Mouse (Mus musculus) cerebellum, postnatal 4 days (tissue): ENCODE measurements around the gene Gfod1.

Experiments
- DNase-seq, 2 experiments: peaks; one replicate each; pipeline ENCODE4 v3.0.0; 2022; ENCODE audit warnings: low spot score in 2 of 2, mixed read lengths in 1 of 2

Gene Gfod1

DNA sequence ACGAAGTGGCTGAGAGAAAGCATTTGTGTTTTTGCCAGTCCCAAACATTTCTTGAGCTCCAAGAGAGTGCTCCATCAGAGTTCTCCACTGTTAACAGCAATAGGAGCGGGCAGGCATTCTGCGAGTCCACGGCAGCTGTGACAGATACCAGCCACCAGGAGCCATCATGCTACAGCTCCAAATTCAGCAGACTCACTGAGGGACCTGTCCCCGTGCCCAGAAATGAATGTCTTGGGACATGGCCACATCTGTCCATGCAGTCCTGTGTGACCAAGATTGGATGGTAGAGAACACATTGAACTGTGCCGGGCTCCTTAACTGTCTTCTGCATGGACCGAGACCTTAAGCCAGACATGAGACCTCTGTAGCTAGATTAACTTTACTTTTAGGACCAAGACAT lies 100.7 kb downstream of the Gfod1 start:
- DNase-seq, result no peak

DNA sequence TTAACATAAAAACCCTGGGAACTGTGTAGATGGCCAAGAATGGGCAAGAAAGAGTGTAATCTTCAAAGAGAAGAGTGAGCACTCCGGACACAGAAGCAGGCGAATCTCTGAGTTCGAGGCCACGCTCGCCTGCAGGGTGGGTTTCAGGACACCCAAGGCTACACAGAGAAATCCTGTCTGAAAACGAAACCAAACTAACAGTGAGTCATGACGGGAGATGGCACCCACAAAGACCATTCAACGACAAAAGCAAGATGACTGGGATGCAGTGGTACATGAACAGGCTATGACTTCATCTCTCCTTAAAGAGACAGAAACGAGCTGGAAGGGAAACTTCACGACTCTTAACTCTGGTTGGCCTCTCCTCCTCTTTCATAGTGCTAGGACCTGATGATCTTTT lies 101.6 kb downstream of the Gfod1 start:
- DNase-seq, result no peak

DNA sequence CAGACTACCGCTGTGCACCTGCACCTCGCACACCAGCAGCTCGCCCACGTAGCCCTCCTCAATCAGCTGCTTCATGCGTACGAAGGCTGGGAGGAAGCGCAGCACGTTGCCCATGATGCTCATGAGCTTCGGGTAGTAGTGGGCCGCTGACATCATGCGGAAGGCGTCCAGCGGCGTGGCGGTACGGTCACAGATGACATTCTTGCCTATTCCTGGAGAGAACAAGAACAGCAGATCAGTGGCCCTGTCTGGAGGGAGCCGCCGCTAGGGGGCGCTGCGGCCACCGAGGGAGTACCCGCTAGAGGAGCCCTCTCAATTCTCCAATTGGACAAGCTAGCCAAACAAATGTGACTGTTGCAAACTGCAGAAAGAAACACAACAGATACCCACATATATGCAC lies 102.9 kb downstream of the Gfod1 start:
- peak in 1 of 2 experiments; percentile 44 for DNase-seq

DNA sequence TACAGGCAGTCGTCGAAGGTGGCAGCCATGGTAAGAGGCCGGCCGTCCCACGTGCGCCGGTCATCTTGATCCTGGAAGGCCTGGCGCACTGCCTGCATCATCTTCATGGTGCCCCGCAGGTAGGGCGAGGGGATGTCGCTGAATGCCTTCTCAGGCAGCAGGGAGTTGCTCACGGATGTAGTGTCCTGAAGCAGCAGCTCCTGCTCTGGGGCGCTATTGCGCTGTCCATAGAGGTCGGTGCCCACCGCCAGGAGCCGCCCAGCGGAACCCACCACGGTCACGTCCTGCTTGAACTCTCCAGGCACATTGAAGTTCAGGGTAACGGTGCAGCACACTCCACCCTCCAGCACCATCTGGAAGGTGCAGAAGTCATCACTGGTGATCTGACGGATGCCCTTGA lies 103.5 kb downstream of the Gfod1 start:
- no peak for DNase-seq

DNA sequence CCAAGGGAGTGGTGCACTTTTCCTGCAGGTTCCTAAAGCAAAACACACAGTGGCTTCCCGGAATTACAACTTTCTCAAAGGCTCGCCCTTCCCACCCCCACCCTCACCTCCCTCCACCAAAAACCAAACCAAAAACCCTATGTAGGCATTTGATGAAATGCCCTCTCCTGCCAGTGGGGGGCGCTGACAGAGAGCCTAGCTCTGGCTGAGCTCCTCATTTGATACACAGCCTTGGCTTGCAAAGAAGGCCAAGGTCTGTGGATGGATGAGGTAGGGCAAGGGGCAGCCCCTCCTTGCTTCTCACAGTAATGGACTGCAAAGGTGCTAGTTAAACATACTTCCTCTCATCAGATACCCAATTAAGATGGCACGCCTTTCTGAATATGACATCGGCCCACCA lies 104.2 kb downstream of the Gfod1 start:
- peak in 1 of 2 experiments; percentile 49 for DNase-seq

DNA sequence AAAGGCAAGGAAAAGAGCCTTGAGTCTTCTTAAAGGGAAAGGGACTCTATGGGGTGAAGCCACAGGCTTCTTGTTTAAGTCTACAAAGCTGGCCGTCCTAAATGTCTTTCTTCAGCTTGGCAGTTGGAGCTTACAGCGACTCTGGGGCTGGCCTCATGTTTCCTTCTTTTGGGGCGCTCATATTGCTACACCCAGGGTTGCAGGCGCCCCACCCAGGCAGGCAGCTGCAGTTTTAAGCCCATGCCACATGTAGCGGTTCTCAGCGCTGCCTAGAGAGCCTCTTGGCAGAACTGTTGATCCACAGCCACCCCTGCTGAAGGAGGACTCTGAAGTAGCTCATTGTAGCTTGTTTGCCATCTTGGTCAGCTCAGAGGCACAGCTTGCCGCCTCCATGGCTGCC lies 104.7 kb downstream of the Gfod1 start:
- DNase-seq, result no peak

DNA sequence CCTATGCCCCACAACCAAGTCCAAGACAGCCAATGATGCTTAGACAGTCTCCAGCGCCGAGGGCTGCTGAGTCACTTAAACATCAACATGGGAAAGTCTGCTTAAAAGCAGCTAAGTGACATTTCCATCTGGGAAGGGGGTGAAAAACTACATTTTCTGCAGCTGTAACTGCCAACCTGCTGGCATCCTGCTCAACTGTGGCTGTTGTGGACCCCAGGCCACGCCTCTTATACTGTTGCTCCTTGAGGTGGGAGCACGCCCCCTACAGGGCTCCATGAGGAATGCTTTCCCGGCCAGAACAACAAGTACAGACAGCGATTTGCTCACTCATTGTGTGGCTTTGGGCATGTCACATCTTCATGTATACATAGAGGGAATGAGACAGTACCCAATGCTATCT lies 106.8 kb downstream of the Gfod1 start:
- no peak for DNase-seq

DNA sequence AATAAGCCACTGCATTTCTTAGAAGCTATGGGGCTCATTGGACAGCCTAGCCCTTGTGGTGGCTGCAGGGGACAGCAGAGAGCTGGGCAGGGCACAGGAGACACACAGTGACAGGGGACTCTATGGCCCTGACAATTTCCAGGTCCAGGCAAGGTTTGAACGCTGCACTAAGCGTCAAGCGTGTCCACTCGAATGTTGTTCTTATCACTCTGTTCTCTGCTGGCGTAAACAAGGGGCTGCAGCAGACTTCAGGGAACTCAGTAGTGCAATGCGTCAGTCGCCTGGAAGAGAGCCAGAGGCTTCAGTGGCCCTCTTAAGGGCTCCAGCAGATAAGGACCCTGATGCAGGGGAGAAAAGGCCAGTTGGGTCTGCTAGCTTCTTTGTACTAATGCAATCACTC lies 108.0 kb downstream of the Gfod1 start:
- no peak for DNase-seq

DNA sequence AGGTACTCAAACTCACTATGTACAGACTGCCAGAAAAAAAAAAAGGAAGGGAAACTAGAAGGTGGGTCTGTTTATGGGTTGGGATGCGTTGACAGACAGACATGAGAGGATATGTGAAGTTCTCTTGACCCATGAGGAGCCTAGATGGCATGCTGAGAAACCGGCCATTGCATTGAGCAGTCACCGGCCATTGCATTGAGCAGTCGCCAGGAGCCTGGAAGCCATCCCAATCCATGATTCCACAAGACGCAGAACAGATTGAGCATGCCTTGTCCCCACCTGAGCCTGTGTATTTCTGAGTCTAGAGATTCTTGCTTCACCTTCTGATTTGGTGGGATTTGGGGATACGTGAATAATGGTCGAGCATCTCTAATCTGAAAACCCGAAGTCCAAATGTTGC lies 110.0 kb downstream of the Gfod1 start:
- no peak for DNase-seq

DNA sequence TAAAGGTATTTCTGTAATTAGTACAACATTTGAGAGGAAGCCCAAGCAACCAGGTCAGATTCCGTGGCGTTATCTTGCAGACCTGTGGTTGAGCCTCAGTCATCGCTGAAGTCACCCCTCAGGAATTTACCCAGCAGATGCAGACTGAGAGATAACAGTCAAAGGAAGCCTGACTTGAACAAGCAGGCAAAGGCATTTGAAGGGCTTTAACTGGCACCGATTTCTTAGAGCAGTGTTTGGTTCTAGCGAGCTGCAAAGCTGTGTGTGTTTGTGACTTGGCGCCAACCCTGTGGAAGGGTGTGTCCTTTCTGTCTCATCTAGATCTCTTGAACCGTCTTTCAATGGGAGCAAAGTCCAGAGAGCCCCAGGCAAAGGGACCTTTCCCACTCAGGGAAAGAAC lies 110.7 kb downstream of the Gfod1 start:
- no peak for DNase-seq

DNA sequence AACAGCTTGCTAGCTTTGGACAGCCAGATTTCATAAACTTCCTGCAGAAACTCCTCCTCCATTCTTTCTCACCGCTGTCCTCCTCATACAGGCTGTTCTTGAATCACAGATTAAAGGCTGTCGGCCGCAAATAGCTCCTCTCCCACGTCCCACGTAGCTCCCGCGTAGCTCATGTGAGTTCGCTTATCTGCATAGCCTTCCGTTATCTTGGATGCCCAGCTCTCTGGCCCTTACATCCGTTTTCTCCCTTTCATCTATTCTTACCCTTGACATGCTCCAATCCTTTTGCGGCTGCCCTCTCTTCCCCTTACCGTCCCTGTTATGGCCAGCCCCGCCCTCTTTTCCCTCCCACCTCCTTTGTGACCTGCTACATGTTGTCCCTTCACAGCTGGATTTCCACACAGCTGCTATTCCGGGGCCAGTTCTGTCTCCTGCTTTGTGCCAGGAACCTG lies 112.2 kb downstream of the Gfod1 start:
- DNase-seq, result no peak

DNA sequence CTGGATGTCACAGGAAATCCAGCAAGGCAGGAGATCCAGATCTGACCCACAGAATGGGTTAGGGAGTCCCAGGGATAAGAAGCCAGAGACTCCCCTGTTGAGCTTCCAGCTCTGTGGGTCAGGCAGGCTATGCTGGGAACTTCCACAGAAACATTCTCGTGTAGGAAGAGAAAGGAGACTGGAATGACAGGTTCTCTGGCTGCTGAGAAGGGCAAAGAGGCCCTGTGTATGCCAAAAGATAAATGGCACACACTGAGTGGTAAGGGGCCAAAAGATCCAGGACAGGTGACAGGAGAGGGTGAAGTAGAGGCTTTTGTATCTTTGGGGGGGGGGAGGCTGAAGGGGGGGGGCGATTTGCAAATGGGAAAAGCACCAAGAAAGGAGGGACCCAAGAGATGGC lies 112.7 kb downstream of the Gfod1 start:
- no peak for DNase-seq

DNA sequence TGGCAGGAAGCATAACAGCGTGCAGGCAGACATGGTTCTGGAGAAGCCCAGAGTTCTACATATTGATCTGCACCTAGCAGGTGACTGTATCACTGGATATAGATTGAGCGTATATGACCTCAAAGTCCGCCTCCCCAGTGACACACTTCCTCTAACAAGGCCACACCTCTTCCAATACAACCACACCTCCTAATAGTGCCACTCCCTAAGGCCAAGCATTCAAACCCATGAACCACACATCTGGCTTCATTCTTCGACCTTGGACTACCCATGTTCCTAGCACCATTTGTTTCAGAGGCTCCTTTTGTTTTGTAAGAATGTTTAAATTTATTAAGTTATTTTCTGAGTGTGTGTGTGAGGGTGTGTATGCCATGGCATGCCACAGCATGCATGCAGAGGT lies 116.2 kb downstream of the Gfod1 start:
- DNase-seq, result no peak

DNA sequence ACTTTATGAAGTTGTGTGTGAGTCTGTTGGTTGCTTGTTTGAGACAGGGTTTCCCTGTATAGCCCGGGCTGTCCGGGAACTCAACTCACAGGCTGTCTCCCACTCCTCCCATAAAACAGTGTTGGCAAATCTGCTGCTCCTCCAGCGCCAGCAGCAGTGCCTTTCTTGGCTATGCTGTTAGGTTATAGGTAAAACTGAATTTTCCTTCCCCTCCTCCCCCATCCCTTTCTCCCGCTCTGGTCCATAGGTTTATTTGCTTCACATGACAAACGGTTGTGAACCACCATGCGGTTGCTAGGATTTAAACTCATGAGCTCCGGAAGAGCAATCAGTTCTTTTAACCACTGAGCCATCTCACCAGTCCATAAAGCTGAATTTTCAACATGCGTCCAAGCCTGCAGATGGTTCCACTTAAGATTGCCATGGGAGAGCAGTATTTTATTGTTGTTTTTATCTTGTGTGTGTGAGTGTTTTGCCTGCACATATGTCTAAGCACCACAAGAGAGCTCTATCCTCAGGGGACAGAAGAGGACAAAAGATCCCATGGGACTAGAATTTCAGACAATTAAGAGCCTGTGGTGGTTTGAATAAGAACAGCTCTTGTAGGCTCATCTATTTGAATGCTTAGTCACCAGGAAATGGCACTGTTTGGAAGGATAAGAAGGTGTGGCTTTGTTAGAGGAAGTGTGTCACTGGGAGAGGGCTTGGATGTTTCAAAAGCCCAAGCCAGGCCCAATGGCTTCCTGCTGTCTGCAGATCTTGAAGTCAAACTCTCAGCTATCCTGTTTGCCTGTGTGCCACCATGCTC lies 120.5 kb downstream of the Gfod1 start:
- DNase-seq, result no peak

DNA sequence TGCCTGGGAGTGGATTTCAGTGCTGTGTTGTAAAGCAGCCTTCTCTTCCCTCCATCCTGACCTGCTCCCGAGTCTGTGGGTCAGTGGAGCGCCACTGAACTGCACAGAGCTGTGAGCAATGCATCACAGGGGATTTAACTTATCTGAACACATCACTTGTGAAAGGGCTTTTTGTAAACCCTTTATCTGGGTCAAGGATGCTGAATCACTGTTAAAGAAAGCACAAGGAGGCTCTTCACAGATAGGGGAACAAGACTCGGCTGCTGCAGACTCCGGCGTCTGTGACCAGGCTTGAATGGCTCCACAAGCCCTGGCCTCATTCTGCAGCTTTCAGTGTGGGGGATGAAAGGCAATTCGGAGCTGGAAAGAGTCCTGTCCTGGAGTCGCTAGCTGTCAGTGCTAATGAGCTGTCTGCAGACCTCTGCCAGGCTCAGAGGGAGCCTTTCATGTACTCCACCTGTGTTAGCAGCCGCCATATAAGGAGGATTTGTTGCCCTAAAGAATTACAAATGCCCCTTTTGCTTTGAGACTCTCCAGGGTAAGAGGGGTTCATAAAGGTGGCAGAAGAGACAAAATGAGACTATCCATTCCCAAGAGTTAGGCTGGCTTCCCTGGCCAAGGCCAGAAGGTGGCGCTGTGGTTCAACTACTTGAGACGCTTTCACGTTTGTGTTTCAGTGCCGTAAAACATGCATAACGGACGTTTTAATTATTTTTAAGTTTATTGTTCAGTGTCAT lies 121.3 kb downstream of the Gfod1 start:
- peak; percentile 74 to 86 for DNase-seq

DNA sequence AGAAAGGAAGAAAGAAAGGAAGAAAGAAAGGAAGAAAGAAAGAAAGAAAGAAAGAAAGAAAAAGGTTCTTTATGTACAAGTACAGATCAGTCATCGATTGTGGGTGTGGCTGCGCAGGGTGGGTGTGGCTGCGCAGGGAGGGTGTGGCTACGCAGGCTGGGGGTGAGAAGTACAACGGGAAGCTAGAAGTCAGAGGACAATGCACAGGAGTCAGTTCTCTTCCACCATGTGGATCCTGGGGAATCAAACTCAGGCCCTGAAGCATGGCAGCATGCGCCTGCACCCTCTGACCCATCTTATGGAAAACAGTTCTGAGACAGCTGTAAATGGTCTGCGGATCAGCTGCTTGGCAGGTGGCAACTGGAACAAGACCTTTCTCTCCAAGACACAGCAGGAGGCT lies 122.9 kb downstream of the Gfod1 start:
- no peak for DNase-seq

DNA sequence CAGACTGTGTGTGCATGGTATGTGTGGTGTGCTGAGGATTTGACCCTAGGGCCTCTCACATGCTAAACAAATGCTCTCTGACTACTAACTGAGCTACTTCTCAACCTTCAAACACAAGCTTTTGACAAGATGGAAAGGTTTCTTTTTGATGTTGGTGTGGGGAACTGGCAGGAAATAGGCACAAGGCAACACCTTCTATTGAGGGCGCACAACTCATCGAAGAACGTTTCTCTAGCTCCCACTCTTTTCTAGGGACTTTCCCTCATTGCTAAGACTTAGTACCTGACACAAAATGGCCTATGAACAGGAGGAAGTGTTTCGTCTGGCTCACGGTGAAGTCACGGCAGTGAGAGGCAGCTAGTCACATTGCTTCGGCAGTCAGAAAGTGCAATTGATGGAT lies 126.7 kb downstream of the Gfod1 start:
- no peak for DNase-seq

DNA sequence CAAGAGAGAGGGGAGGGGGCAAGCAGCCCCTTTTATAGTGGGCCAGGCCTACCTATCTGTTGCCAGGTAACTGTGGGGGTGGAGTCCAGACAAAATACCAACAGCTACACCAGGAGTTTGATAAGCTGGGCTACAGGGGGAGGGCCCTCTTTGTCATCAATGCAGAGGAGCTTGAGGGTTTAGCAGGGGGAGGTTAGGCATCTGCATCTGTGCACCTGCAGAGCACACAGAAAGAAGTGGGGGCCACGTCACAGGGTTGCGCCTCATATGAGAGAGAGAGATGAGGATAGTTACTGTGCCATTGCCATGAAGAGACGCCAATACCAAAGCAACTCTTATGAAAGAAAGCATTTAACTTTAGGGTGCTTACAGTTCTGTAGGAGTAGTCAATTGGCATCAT lies 127.3 kb downstream of the Gfod1 start:
- DNase-seq, result no peak

DNA sequence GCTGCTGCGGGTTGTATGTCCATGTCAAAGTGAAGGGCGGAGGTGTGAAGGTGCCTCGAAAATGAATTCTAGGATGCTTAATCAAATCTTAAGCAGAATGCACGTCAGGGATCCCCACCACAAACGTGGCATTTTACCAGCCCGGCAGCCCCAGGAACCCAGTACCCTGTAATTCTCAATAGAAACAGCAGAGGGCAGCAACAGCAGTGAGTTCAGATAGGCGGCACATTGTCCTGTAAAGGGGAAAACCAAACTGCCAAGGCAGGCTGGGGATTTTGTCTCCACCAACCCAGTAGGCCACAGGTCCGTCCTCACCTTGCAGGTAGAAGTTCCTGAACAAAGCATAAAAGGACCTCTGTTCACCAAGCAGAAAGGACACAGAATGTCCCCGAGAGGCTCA lies 130.7 kb downstream of the Gfod1 start:
- DNase-seq, result peak; percentile 53 to 76

DNA sequence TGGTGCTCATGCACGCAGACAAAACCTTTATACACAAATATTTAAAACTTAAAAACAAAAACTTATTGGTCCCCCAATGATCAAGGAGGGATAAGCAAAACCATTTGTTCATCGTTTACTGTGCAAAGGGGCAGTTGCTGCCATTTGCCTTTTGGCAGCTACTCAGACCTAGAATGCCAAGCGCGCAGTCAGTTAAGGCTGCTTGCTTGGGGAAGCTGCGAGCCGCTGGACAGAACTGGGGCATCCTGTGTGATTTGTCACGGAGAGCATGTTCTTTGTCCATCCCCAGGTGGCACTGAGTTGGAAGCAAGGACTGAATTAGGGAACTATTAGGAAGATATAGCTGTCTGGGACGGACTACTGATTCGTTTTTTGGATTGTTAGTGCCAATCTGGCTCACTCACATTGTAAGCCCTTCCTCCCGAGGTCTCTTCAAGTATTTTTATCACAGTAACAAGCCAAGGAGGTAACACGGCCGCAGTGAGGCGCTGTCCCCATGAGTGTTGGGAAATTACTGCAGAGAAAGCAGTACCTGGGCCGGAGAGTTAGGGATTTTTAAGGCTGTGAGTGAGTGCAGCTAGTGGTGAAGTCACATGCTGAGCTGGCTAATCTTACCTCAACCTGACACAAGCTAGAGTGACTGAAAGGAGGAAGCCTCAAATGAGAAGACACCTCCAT lies 131.8 kb downstream of the Gfod1 start:
- peak in 1 of 2 experiments; percentile 25 for DNase-seq

DNA sequence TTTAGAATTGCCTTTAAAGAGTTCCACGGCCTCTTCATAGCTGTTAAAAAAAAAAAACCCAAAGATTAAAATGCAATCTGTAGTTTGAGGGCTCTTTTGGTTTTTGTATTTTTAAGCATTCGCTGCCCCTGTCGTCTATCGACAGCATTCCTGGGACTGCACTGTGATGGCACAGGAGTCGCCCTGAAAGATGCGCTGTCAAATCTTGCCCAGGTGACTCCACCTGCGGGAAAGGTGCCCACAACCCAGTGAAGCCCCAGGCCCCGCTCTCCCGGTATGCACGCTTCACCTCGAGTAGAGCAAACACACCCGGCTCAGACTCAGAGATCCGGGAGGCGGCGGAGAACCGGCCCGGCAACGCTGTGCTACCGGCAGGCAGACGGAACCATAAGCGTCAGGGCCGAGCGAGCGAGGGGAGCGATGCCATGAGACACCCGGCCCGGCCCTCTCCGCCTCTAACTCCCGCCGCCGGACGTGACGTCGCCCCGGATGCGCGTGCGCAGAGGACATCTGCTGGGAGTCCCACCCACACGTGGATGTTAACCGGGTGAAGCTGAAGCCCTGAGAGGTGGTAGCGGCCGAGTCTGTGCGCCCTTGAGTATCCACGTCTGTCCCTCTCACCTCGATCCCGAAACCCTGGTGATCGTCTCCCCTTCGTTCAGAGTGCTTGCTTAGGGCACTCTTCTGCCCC lies 132.8 kb downstream of the Gfod1 start, which contains the start of gene Tbc1d7:
Gene Tbc1d7, minus strand, starts transcription at position 482 of the 691 bp plus-strand sequence.
- DNase-seq, result peak; percentile 98

DNA sequence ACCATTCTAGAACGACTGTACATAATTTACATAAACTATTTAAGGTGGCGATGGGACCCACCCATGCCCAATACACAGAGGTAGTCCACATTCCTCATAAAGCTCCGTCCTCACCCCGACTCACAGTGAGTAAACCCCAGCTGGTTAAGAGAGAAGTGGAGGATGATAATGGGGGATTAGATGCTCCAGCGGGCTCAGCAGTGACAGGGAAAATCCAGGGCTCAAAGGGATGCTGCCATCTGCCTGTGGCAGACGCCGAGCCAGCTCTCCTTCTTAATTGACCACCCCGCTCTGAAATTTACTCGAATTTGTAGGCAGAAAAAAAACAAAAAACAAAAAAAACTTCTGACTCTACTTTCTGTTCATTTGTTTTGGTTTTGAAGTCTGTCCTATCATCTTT lies 136.3 kb downstream of the Gfod1 start:
- no peak for DNase-seq
